Mouse (Mus musculus) MEL (cell line): ENCODE measurements around the gene Tmem131. TPM values are rescaled to one million over a fixed set of nuclear protein-coding genes. Genes with fewer than 3 reads are reported as not detected.

ENCODE experiments used
- DNase-seq: peaks from one replicate; pipeline ENCODE4 v3.0.0; 2011; ENCODE audit warnings: low read depth, low spot score
- H3K27ac ChIP-seq: 2 replicates; pipeline ENCODE4 v1.5.1; 2012; ENCODE audit warnings: low read depth, mild to moderate bottlenecking, control low read depth, low read length, moderate library complexity; ENCODE audit not compliant: control insufficient read depth
- H3K27me3 ChIP-seq, 2 experiments: fragments of 150-350 bp in 1 of 2; sonication (generic) in 1 of 2; 2 replicates each; pipeline ENCODE4 v1.6.1; 2012; ENCODE audit warnings: low read length in 2 of 2, mild to moderate bottlenecking in 2 of 2, improper control_type of control experiment in 1 of 2, moderate library complexity in 1 of 2; ENCODE audit not compliant: insufficient read depth in 2 of 2, control insufficient read depth in 1 of 2
- H3K36me3 ChIP-seq, 2 experiments: 2 replicates each; pipeline ENCODE4 v1.6.1; 2012 to 2014; ENCODE audit warnings: low read length in 2 of 2, improper control_type of control experiment in 1 of 2, inconsistent platforms in 1 of 2, mild to moderate bottlenecking in 1 of 2; ENCODE audit not compliant: insufficient read depth in 2 of 2, control insufficient read depth in 1 of 2
- H3K4me1 ChIP-seq, 2 experiments: fragments of 150-350 bp in 1 of 2; sonication (generic) in 1 of 2; 2 replicates each; pipeline ENCODE4 v1.6.1; 2012; ENCODE audit warnings: low read length in 2 of 2, improper control_type of control experiment in 1 of 2, mild to moderate bottlenecking in 1 of 2; ENCODE audit not compliant: insufficient read depth in 2 of 2, control insufficient read depth in 1 of 2
- H3K4me3 ChIP-seq, 2 experiments: fragments of 150-350 bp in 1 of 2; sonication (generic) in 1 of 2; 2 replicates each; pipeline ENCODE4 v1.5.1; 2012; ENCODE audit warnings: low read depth in 2 of 2, low read length in 2 of 2, mild to moderate bottlenecking in 2 of 2, moderate library complexity in 2 of 2, control low read depth in 1 of 2, improper control_type of control experiment in 1 of 2; ENCODE audit not compliant: control insufficient read depth in 1 of 2, insufficient read depth in 1 of 2
- H3K79me2 ChIP-seq: 2 replicates; pipeline ENCODE4 v1.6.1; 2012; ENCODE audit warnings: mild to moderate bottlenecking, low read length, moderate library complexity; ENCODE audit not compliant: control insufficient read depth, poor library complexity, insufficient read depth
- H3K9ac ChIP-seq: 2 replicates; pipeline ENCODE4 v1.6.1; 2012; ENCODE audit warnings: low read depth, mild to moderate bottlenecking, control low read depth, low read length, moderate library complexity; ENCODE audit not compliant: control insufficient read depth, poor library complexity, severe bottlenecking
- H3K9me3 ChIP-seq: fragments of 150-350 bp; sonication (generic); replicated peaks from 2 replicates; pipeline ENCODE4 v1.6.1; 2012; ENCODE audit warnings: mild to moderate bottlenecking, low read length, improper control_type of control experiment, moderate library complexity; ENCODE audit not compliant: insufficient read depth
- BHLHE40 ChIP-seq: IDR thresholded peaks from 2 replicates; pipeline ENCODE4 v1.6.1; 2012; ENCODE audit warnings: low read depth, mild to moderate bottlenecking, inconsistent platforms, low read length, improper control_type of control experiment, borderline replicate concordance
- CHD1 ChIP-seq: IDR thresholded peaks from 2 replicates; pipeline ENCODE4 v1.6.1; 2012; ENCODE audit warnings: low read depth, mild to moderate bottlenecking, inconsistent platforms, low read length, improper control_type of control experiment
- CTCF ChIP-seq, 3 experiments: IDR thresholded peaks in 2 of 3; conservative IDR thresholded peaks in 1 of 3; 2 replicates each; pipeline ENCODE4 v1.5.1; 2011 to 2012; ENCODE audit warnings: low read length in 3 of 3, low read depth in 2 of 3, mild to moderate bottlenecking in 2 of 3, improper control_type of control experiment in 1 of 3, inconsistent platforms in 1 of 3, mixed read lengths in 1 of 3, moderate library complexity in 1 of 3; ENCODE audit not compliant: control insufficient read depth in 1 of 3, insufficient read depth in 1 of 3, poor library complexity in 1 of 3, severe bottlenecking in 1 of 3
- E2F4 ChIP-seq: IDR thresholded peaks from 2 replicates; pipeline ENCODE4 v1.6.1; 2011; ENCODE audit warnings: low read depth, low read length, improper control_type of control experiment, borderline replicate concordance
- ETS1 ChIP-seq: IDR thresholded peaks from 2 replicates; pipeline ENCODE4 v1.6.1; 2012; ENCODE audit warnings: low read depth, mild to moderate bottlenecking, inconsistent platforms, low read length, improper control_type of control experiment, moderate library complexity
- GABPA ChIP-seq: IDR thresholded peaks from 2 replicates; pipeline ENCODE4 v1.6.1; 2012; ENCODE audit warnings: low read depth, mild to moderate bottlenecking, inconsistent platforms, low read length, improper control_type of control experiment, moderate library complexity
- HCFC1 ChIP-seq: IDR thresholded peaks from 2 replicates; pipeline ENCODE4 v1.6.1; 2012; ENCODE audit warnings: low read depth, mild to moderate bottlenecking, inconsistent platforms, low read length, improper control_type of control experiment, moderate library complexity
- JUND ChIP-seq: IDR thresholded peaks from 2 replicates; pipeline ENCODE4 v1.6.1; 2011; ENCODE audit warnings: low read depth, mild to moderate bottlenecking, improper control_type of control experiment, low read length
- KAT2A ChIP-seq: conservative IDR thresholded peaks from 2 replicates; pipeline ENCODE4 v1.6.1; 2012; ENCODE audit warnings: low read depth, low read length, improper control_type of control experiment, inconsistent platforms
- MAX ChIP-seq: IDR thresholded peaks from 2 replicates; pipeline ENCODE4 v1.6.1; 2011; ENCODE audit warnings: low read length, improper control_type of control experiment
- MXI1 ChIP-seq: IDR thresholded peaks from 2 replicates; pipeline ENCODE4 v1.6.1; 2011; ENCODE audit warnings: mild to moderate bottlenecking, low read depth, low read length, improper control_type of control experiment
- NELFE ChIP-seq: IDR thresholded peaks from 2 replicates; pipeline ENCODE4 v1.6.1; 2011; ENCODE audit warnings: low read depth, low read length, improper control_type of control experiment
- NRF1 ChIP-seq: IDR thresholded peaks from 2 replicates; pipeline ENCODE4 v1.6.1; 2014; ENCODE audit warnings: low read depth, mild to moderate bottlenecking, inconsistent platforms, low read length, improper control_type of control experiment, moderate library complexity; ENCODE audit not compliant: poor library complexity, insufficient read depth, severe bottlenecking
- POLR2A ChIP-seq, 2 experiments: IDR thresholded peaks; 2 replicates each; pipeline ENCODE4 v1.6.1; 2011 to 2012; ENCODE audit warnings: low read length in 2 of 2, mild to moderate bottlenecking in 2 of 2, control low read depth in 1 of 2, improper control_type of control experiment in 1 of 2, low read depth in 1 of 2, moderate library complexity in 1 of 2; ENCODE audit not compliant: control insufficient read depth in 1 of 2, insufficient read depth in 1 of 2, poor library complexity in 1 of 2
- POLR2AphosphoS2 ChIP-seq: IDR thresholded peaks from 2 replicates; pipeline ENCODE4 v1.6.1; 2011; ENCODE audit warnings: low read length, improper control_type of control experiment
- RAD21 ChIP-seq: IDR thresholded peaks from 2 replicates; pipeline ENCODE4 v1.6.1; 2011; ENCODE audit warnings: mild to moderate bottlenecking, low read depth, low read length, improper control_type of control experiment
- SIN3A ChIP-seq: IDR thresholded peaks from 2 replicates; pipeline ENCODE4 v1.6.1; 2012; ENCODE audit warnings: low read length, improper control_type of control experiment, inconsistent platforms
- SMC3 ChIP-seq: IDR thresholded peaks from 2 replicates; pipeline ENCODE4 v1.6.1; 2011; ENCODE audit warnings: low read depth, low read length, improper control_type of control experiment
- TAL1 ChIP-seq: IDR thresholded peaks from 2 replicates; pipeline ENCODE4 v1.6.1; 2012; ENCODE audit warnings: mild to moderate bottlenecking, inconsistent platforms, low read length, moderate library complexity, mixed read lengths
- TCF12 ChIP-seq: IDR thresholded peaks from 2 replicates; pipeline ENCODE4 v1.6.1; 2014; ENCODE audit warnings: low read depth, mild to moderate bottlenecking, inconsistent platforms, low read length, improper control_type of control experiment, moderate library complexity
- UBTF ChIP-seq: IDR thresholded peaks from 2 replicates; pipeline ENCODE4 v1.6.1; 2012; ENCODE audit warnings: low read depth, mild to moderate bottlenecking, inconsistent platforms, low read length, improper control_type of control experiment, moderate library complexity, borderline replicate concordance; ENCODE audit not compliant: insufficient read depth
- USF1 ChIP-seq: IDR thresholded peaks from 2 replicates; pipeline ENCODE4 v1.6.1; 2014; ENCODE audit warnings: low read depth, mild to moderate bottlenecking, inconsistent platforms, low read length, improper control_type of control experiment, moderate library complexity
- polyA plus RNA-seq, 2 experiments: library from polyadenylated mRNA; stranded (reverse) in 1 of 2; unstranded in 1 of 2; fragments of >175 nt in 1 of 2; fragments of >200 nt in 1 of 2; gene quantifications; 2 replicates each; pipeline versions ENCODE4 v1.2.1 to v1.2.4; 2012; ENCODE audit warnings: low replicate concordance in 2 of 2, low read depth in 1 of 2; ENCODE audit not compliant: insufficient read length in 2 of 2, insufficient read depth in 1 of 2, missing spikeins in 1 of 2
- total RNA-seq: library from RNA; depleted of rRNA; stranded (reverse); fragments of 300-350 nt; gene quantifications from 2 replicates; pipeline ENCODE4 v1.2.3, GENCODE M21; 2012

Gene Tmem131
- total and polyA plus RNA-seq, 3 experiments, result 11.4 to 196 (median 48.8) TPM

- Histone ChIP-seq H3K4me1 (peaks cover 17 to 22% of the 10 kb centered on the region in 2 experiments), H3K36me3 (peaks cover 25 to 32% of the 10 kb centered on the region in 2 experiments), H3K4me3 (no peak overlapping the region), H3K9ac (no peak overlapping the region), H3K27ac (no peak overlapping the region), H3K79me2 (no peaks in the 10 kb centered on the region), H3K27me3 (no peaks in the 10 kb centered on the region), H3K9me3 (no peaks in the 10 kb centered on the region)
- no peak for TF ChIP-seq NELFE
- no peak for TF ChIP-seq HCFC1
- TF ChIP-seq POLR2AphosphoS2, result no peak
- TF ChIP-seq CHD1, result no peak
- TF ChIP-seq MAX, result no peak
- no peak for TF ChIP-seq ETS1
- no peak for TF ChIP-seq CTCF (IDR thresholded peaks at IDR 0.05 in 2 of 3, conservative IDR thresholded peaks at IDR 0.05 in 1 of 3; ENCODE audit: control insufficient read depth in 1 of 3, insufficient read depth in 1 of 3, low read depth in 2 of 3, low read length in 3 of 3, poor library complexity in 1 of 3, severe bottlenecking in 1 of 3)
- no peak for TF ChIP-seq SMC3
- TF ChIP-seq MXI1, result no peak
- no peak for TF ChIP-seq JUND
- TF ChIP-seq TCF12, result no peak
- no peak for TF ChIP-seq BHLHE40
- no peak for TF ChIP-seq TAL1
- TF ChIP-seq UBTF, result no peak
- no peak for DNase-seq
These were observed 131.7 kb downstream of the Tmem131 start for GRCm38 (mm10) chr1:36811806-36812205.

- H3K27me3 ChIP-seq, result no peaks in the 10 kb centered on the region
- H3K4me1 ChIP-seq, result no peaks in the 10 kb centered on the region
- no peak overlapping the region for H3K4me3 ChIP-seq
- no peaks in the 10 kb centered on the region for H3K79me2 ChIP-seq
- H3K27ac ChIP-seq, result no peak overlapping the region
- DNase-seq, result no peak
- H3K9me3 ChIP-seq, result no peaks in the 10 kb centered on the region
- TF ChIP-seq E2F4, result no peak
- no peak for TF ChIP-seq SMC3
- no peak for TF ChIP-seq POLR2A (IDR thresholded peaks at IDR 0.05; ENCODE audit: control insufficient read depth in 1 of 2, insufficient read depth in 1 of 2, low read depth in 1 of 2, low read length in 2 of 2, poor library complexity in 1 of 2)
- no peak for TF ChIP-seq RAD21
- TF ChIP-seq MXI1, result no peak
- TF ChIP-seq KAT2A, result no peak
- no peak for TF ChIP-seq SIN3A
- no peak for TF ChIP-seq NRF1
- no peak for TF ChIP-seq USF1
- no peak for TF ChIP-seq GABPA
- peaks cover 2 to 22% of the 10 kb centered on the region in 2 experiments for H3K36me3 ChIP-seq
- no peak overlapping the region for H3K9ac ChIP-seq
These were observed 135.5 kb downstream of the Tmem131 start for GRCm38 (mm10) chr1:36807782-36808565.
